Mouse (Mus musculus) megakaryocyte, embryonic 14.5 days (primary cell): Measurements from ENCODE around the gene Syce1l. TPM values are rescaled to one million over a fixed set of nuclear protein-coding genes. Genes with fewer than 3 reads are reported as not detected.

Experiments
- H3K27me3 ChIP-seq: replicated peaks from 2 replicates; pipeline ENCODE3; 2012; ENCODE audit warnings: inconsistent platforms
- H3K36me3 ChIP-seq: replicated peaks from 2 replicates; pipeline ENCODE3; 2012; ENCODE audit warnings: low read length, inconsistent platforms, mixed read lengths
- H3K4me1 ChIP-seq: 2 replicates; pipeline ENCODE4 v1.6.1; 2012; ENCODE audit warnings: inconsistent platforms
- H3K4me3 ChIP-seq: replicated peaks from 2 replicates; pipeline ENCODE3; 2012; ENCODE audit warnings: moderate library complexity, mild to moderate bottlenecking, inconsistent platforms
- H3K9me3 ChIP-seq: 2 replicates; pipeline ENCODE4 v1.6.1; 2012; ENCODE audit warnings: inconsistent platforms
- FLI1 ChIP-seq: IDR thresholded peaks from 2 replicates; pipeline ENCODE4 v1.6.1; 2012; ENCODE audit warnings: low read length, inconsistent platforms, mixed read lengths
- GATA1 ChIP-seq: IDR thresholded peaks from 3 replicates; pipeline ENCODE4 v1.6.1; 2012; ENCODE audit warnings: mixed read lengths, low read length, inconsistent platforms, borderline replicate concordance
- polyA plus RNA-seq: library from polyadenylated mRNA; stranded (reverse); fragments of >175 nt; gene quantifications from 2 replicates; pipeline ENCODE4 v1.2.3, GENCODE M21; 2012; ENCODE audit warnings: low replicate concordance; ENCODE audit not compliant: insufficient read depth

The Syce1l gene
- polyA plus RNA-seq, 1 experiment: 0.17 TPM

- H3K4me3 ChIP-seq: no peak overlapping the region
- peaks cover 28% of the 10 kb centered on the region for H3K9me3 ChIP-seq
- H3K36me3 ChIP-seq: no peaks in the 10 kb centered on the region
Measured at GRCm38 (mm10) chr8:113672599-113673255, 29.7 kb downstream of the Syce1l start.

GRCm38 (mm10) chr8:113673300-113673699, 30.3 kb downstream of the Syce1l start:
- Histone ChIP-seq H3K4me1 (no peaks in the 10 kb centered on the region), H3K9me3 (peaks cover 25% of the 10 kb centered on the region), H3K36me3 (no peaks in the 10 kb centered on the region), H3K27me3 (no peaks in the 10 kb centered on the region), H3K4me3 (no peak overlapping the region)
- TF ChIP-seq FLI1: no peak
- no peak for TF ChIP-seq GATA1

More at GRCm38 (mm10) chr8:113672599-113673255, 29.7 kb downstream of the Syce1l start:
- no peaks in the 10 kb centered on the region for H3K27me3 ChIP-seq
- H3K4me1 ChIP-seq: no peaks in the 10 kb centered on the region
- TF ChIP-seq GATA1: no peak
- TF ChIP-seq FLI1: no peak

- Histone ChIP-seq H3K4me3 (no peak overlapping the region), H3K9me3 (peaks cover 17% of the 10 kb centered on the region), H3K36me3 (no peaks in the 10 kb centered on the region), H3K27me3 (no peaks in the 10 kb centered on the region), H3K4me1 (peaks cover 3% of the 10 kb centered on the region; the same call in 1 of the 2 replicates)
- TF ChIP-seq FLI1 (no peak), GATA1 (no peak)
Measured at GRCm38 (mm10) chr8:113674611-113675010, 31.6 kb downstream of the Syce1l start.

- Histone ChIP-seq H3K9me3 (peaks cover 17% of the 10 kb centered on the region), H3K4me1 (peaks cover 3% of the 10 kb centered on the region; the same call in 1 of the 2 replicates), H3K27me3 (no peaks in the 10 kb centered on the region), H3K4me3 (no peak overlapping the region), H3K36me3 (no peaks in the 10 kb centered on the region)
- no peak for TF ChIP-seq GATA1
- no peak for TF ChIP-seq FLI1
Measured at GRCm38 (mm10) chr8:113675281-113675680, 32.3 kb downstream of the Syce1l start.

GRCm38 (mm10) chr8:113676811-113677210, 33.8 kb downstream of the Syce1l start:
- TF ChIP-seq GATA1 (no peak), FLI1 (no peak)
- peaks cover 13% of the 10 kb centered on the region for H3K9me3 ChIP-seq
- no peak overlapping the region for H3K4me3 ChIP-seq
- no peaks in the 10 kb centered on the region for H3K36me3 ChIP-seq
- H3K27me3 ChIP-seq: no peaks in the 10 kb centered on the region
- peaks cover 3% of the 10 kb centered on the region; the same call in 1 of the 2 replicates for H3K4me1 ChIP-seq

- Histone ChIP-seq H3K27me3 (no peaks in the 10 kb centered on the region), H3K36me3 (no peaks in the 10 kb centered on the region), H3K9me3 (peaks cover 6% of the 10 kb centered on the region), H3K4me1 (peaks cover 3% of the 10 kb centered on the region; the same call in 1 of the 2 replicates), H3K4me3 (no peak overlapping the region)
- TF ChIP-seq GATA1 (no peak), FLI1 (no peak)
Measured at GRCm38 (mm10) chr8:113679361-113679760, 36.3 kb downstream of the Syce1l start.

- Histone ChIP-seq H3K4me3 (no peak overlapping the region), H3K9me3 (peaks cover 29% of the 10 kb centered on the region), H3K36me3 (no peaks in the 10 kb centered on the region), H3K4me1 (no peaks in the 10 kb centered on the region), H3K27me3 (no peaks in the 10 kb centered on the region)
- no peak for TF ChIP-seq GATA1
- no peak for TF ChIP-seq FLI1
Measured at GRCm38 (mm10) chr8:113687889-113688542, 45.0 kb downstream of the Syce1l start.

GRCm38 (mm10) chr8:113688543-113688915, 45.5 kb downstream of the Syce1l start:
- H3K36me3 ChIP-seq: no peaks in the 10 kb centered on the region
- TF ChIP-seq FLI1 (no peak), GATA1 (no peak)
- H3K27me3 ChIP-seq: no peaks in the 10 kb centered on the region
- no peak overlapping the region for H3K4me3 ChIP-seq
- H3K9me3 ChIP-seq: peaks cover 32% of the 10 kb centered on the region
- no peaks in the 10 kb centered on the region for H3K4me1 ChIP-seq

- H3K36me3 ChIP-seq: no peaks in the 10 kb centered on the region
- H3K4me3 ChIP-seq: no peak overlapping the region
- peaks cover 33% of the 10 kb centered on the region for H3K9me3 ChIP-seq
- TF ChIP-seq GATA1 (no peak), FLI1 (no peak)
- H3K4me1 ChIP-seq: no peaks in the 10 kb centered on the region
- no peaks in the 10 kb centered on the region for H3K27me3 ChIP-seq
Measured at GRCm38 (mm10) chr8:113691622-113692343, 48.8 kb downstream of the Syce1l start.

GRCm38 (mm10) chr8:113704968-113705367, 62.0 kb downstream of the Syce1l start:
- Histone ChIP-seq H3K9me3 (peaks cover 29% of the 10 kb centered on the region), H3K36me3 (no peaks in the 10 kb centered on the region), H3K27me3 (no peaks in the 10 kb centered on the region), H3K4me1 (no peaks in the 10 kb centered on the region), H3K4me3 (no peak overlapping the region)
- TF ChIP-seq GATA1: no peak
- no peak for TF ChIP-seq FLI1

Other genes starting within 250 kb of the Syce1l start
- 6.0 TPM in 2 replicates for gene Mon1b, start 7.6 kb upstream of the Syce1l start, polyA plus RNA-seq
- gene Adamts18, start 205.5 kb downstream of the Syce1l start, polyA plus RNA-seq: 0.04 and 8.5 TPM in 2 replicates